Mouse (Mus musculus): ENCODE measurements at regions not wholly inside any gene's neighbourhood (a gene's known extent, or its start where the extent isn't known, plus 50 kb on each side); places are given as distances from the start of the nearest gene placed in this dataset.

DNA sequence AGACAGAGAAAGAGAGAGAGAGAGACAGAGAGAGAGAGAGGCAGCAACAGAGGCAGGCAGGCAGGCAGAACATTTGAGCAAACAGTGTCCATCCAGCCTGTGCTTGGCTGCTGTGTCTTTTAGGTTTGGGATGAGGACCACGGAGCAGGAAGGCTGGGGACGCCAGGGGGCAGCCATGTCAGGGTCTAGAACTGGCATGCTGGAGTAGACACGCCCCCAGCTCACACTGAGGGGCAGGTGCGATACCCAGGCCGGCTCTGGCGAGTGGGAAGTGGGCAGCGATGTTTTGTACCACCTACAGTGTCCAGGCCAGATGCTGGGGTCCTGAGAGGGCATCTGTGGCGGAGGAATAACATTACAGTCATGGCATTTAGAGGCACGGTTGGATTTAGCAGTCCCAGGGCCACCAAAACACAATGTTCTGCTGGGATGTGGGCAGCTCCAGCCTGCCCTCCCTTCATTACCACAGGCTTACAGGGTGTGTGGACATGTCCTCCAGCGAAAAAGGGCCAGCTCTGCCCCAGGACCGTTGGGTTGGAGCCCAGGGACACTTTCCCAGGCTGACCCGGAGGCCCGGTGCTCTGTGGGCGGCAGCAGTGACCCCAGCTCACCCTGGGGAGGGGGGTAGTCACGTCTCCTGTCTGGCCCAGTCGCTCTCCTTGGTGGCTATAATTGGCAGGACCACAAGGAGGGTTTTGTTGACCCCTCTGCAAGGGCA, 230.3 kb upstream of the Rtl1 start:
- peak; percentile 71 for TF ChIP-seq CTCF (IDR thresholded peaks at IDR 0.05; ENCODE audit: low read depth)
- TF ChIP-seq EP300 (optimal IDR thresholded peaks at IDR 0.05) = no peak

Data from stomach, postnatal 0 days (tissue).